Mouse (Mus musculus): ENCODE data around the gene Gm29427.

The Gm29427 gene

GRCm38 (mm10) chr1:130715561-130716217 lies at the start of gene Gm29427:
Gene Gm29427, minus strand, starts transcription at chr1:130715799.
- peak; percentile 93 to 98 for DNase-seq (ENCODE audit: low spot score in 2 of 2)

GRCm38 (mm10) chr1:130764027-130764461 lies 48.4 kb upstream of the Gm29427 start:
- DNase-seq (ENCODE audit: low spot score in 2 of 2) = peak; percentile 49 to 67

DNA sequence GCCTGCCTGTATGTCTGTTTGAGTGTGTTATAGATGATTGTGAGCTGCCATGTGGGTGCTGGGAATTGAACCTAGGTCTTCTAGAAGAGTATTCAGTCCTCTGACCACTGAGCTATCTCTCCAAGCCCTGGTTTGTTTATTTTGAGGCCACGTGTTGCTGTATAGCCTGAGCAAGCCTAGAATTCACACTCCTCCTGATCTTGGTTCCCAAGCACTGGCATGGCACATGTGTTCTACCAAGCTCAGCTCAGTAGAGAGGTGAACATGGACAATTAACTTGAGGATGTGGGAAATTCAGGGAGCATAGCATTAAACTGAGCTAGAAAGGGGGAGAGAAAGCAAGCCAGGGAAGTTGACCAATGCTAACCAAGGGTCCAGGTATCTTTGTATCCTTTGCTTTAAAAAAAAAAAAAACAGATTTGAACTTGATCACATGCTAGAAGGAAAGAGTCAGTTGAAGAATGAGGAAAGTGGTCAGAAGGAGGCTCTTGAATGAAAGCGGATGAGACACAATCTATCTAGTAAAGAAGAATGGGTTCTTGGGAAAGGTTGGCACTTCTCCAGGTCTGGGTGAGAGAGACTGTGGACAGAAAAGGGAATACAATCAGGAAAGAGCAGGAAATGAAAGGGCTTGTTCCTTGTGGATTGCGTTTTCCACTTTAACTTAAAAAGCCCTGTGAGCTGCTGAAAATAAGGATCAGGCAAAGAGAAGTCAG lies 46.6 kb upstream of the Gm29427 start:
- DNase-seq (ENCODE audit: low spot score in 2 of 2) = no peak

DNA sequence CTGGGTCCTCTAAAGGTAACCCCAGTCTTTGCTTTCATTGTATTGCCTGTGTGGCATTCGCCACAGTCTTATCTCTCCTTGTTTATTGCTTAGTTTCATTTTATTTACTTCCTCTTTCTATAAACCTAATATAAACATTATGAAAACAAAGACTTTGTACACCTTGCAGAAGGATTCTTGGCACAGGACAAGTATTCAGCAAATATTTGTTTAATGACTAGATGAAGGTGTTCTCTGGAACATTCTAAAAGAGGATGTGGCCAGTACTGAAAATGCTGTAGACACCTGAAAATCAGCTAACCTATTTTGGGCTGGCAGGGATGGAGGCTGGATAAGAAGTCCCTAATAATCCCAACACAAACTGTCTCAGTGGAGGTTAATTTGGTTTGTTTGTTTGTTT lies 46.0 kb upstream of the Gm29427 start:
- no peak for DNase-seq (ENCODE audit: low spot score in 2 of 2)

DNA sequence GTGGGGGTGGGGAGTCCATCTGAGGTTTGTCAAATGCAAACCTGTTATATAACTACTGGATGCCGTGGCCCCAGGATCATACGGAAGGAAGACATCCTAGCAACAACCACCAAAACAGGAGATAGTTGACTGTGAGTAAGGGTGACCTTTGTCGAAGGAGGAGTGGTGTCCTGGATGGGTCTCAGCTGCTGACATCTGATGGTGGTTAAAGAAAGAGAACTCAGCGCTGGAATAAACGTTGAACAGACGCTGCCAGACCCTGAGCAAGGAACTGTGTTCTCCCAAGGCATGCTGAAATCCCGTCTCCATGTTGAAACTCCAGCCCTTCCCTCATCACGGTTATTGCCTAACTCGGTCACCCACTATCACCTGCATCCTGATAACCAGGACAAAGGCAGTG lies 44.1 kb upstream of the Gm29427 start:
- no peak for DNase-seq (ENCODE audit: low spot score in 2 of 2)

- no peak for DNase-seq (ENCODE audit: low spot score in 2 of 2)
Observed at GRCm38 (mm10) chr1:130746819-130747218, 31.2 kb upstream of the Gm29427 start.

DNA sequence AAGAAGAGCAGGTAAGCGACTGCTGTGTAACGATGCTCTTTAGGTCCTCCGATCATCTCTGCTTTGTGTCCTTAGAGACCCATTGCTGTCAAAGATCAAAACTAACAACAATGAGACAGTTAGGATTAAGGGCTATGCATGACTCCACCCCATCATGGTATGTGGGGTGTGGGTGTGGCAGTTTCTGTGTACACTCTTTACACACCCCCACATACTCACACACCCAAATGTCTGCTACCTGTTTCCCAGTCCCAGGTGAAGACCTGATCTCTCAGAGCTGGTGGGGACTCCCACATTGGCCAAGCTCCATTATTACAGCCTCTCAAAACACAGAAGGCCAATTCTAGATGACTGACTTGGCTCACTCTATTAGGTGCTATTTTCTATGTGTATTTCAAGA lies 30.0 kb upstream of the Gm29427 start:
- DNase-seq (ENCODE audit: low spot score in 2 of 2) = no peak

- DNase-seq (ENCODE audit: low spot score in 2 of 2) = no peak
Observed at GRCm38 (mm10) chr1:130744961-130745360, 29.4 kb upstream of the Gm29427 start.

- DNase-seq (ENCODE audit: low spot score in 2 of 2) = no peak
Observed at GRCm38 (mm10) chr1:130744217-130744616, 28.6 kb upstream of the Gm29427 start.

GRCm38 (mm10) chr1:130743775-130744174 lies 28.2 kb upstream of the Gm29427 start:
- no peak for DNase-seq (ENCODE audit: low spot score in 2 of 2)

- no peak for DNase-seq (ENCODE audit: low spot score in 2 of 2)
Observed at GRCm38 (mm10) chr1:130742201-130742600, 26.6 kb upstream of the Gm29427 start.

- DNase-seq (ENCODE audit: low spot score in 2 of 2) = no peak
Observed at GRCm38 (mm10) chr1:130740781-130741720, 25.5 kb upstream of the Gm29427 start.

- no peak for DNase-seq (ENCODE audit: low spot score in 2 of 2)
Observed at GRCm38 (mm10) chr1:130740227-130740648, 24.6 kb upstream of the Gm29427 start.

GRCm38 (mm10) chr1:130739636-130740035 lies 24.0 kb upstream of the Gm29427 start:
- DNase-seq (ENCODE audit: low spot score in 2 of 2) = no peak

DNA sequence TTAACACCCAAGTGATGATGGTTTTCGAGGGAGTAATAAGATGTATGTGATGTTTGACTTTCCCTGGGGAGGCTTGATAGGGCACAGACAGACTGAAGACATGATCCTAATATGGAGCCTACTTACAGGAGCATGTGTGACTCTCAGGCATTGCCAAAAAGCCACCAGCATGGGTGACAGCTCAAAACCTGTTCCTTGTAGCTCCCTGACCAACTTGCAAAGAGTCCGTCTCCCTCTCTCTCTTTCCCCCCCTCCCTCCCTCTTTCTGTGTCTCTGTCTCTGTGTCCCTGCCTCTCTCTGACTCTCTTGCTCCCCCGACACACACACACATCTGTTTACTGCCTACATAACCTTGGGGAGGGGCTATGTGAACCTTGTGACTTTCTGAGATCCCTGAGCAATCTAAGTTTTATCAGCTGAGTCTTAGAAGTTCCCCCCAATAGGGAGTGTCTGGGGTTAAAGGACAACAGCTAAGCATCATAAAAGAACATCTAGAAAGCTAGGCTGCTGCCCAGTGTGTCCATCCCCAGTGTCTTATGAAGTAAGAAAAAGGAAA lies 23.0 kb upstream of the Gm29427 start:
- DNase-seq (ENCODE audit: low spot score in 2 of 2) = no peak

GRCm38 (mm10) chr1:130737916-130738315 lies 22.3 kb upstream of the Gm29427 start:
- DNase-seq (ENCODE audit: low spot score in 2 of 2) = no peak

GRCm38 (mm10) chr1:130737411-130737881 lies 21.8 kb upstream of the Gm29427 start:
- DNase-seq (ENCODE audit: low spot score in 2 of 2) = no peak

DNA sequence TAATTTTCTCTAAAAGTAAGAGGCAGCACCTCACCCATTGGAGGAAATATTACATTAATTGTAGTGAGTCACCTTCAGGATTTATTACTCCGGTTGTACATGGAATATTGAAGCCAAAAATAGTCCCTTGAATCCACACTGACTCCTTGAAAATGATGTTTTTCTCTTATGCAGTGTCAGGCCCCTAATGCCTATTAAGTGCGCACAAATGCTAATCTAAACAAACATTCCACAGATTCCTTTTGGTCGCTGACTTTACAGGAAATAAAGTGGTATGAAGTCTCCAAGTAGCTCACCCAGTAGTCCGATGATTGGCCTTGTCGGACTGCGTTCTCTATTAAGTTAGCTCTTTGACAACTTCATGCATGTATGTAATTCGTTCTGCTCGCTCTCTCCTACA lies 19.3 kb upstream of the Gm29427 start:
- DNase-seq (ENCODE audit: low spot score in 2 of 2) = no peak

GRCm38 (mm10) chr1:130734452-130734851 lies 18.9 kb upstream of the Gm29427 start:
- DNase-seq (ENCODE audit: low spot score in 2 of 2) = no peak

DNA sequence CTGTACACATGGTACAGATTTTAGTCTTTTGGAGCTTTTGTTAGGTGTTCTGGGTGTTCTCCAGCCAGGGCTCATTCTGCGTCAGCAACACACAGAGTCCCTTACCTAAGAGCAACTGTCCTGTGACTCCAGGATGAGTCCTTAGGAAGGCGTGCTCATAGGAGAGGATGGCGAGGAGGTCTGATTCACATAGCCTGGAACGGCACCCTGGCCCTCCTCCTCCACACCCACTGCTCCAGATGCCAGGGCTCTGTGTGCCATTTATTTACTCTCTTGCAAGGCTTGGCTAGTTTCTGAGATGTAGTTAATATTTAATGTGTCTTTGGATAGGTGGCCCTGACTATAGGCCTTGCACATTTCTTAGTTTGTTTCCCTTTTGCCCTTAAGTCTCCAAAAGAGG lies 18.1 kb upstream of the Gm29427 start:
- DNase-seq (ENCODE audit: low spot score in 2 of 2) = peak in 1 of 2 experiments; percentile 42

All from urinary bladder, adult 18-20 months (tissue).